Mouse (Mus musculus) kidney, adult 2 months (tissue): ENCODE results near the gene Cutc.

Experiments used
- CTCF ChIP-seq: fragments of 200-500 bp; conservative IDR thresholded peaks from 2 replicates; pipeline ENCODE4 v1.5.1; 2011; ENCODE audit warnings: low read depth, mild to moderate bottlenecking, control low read depth, low read length, moderate library complexity, mixed read lengths; ENCODE audit not compliant: insufficient read depth, insufficient read length
- POLR2A ChIP-seq: fragments of 200-500 bp; IDR thresholded peaks from one replicate; pipeline ENCODE4 v1.6.1; 2011; ENCODE audit warnings: low read depth, low read length, control low read depth

GRCm38 (mm10) chr19:43793951-43794350, 41.2 kb downstream of the Cutc start:
- no peak for TF ChIP-seq POLR2A
- TF ChIP-seq CTCF, result no peak
